Comparison of ENCODE assay signal across 8 mouse cellular contexts in the genomic region with DNA sequence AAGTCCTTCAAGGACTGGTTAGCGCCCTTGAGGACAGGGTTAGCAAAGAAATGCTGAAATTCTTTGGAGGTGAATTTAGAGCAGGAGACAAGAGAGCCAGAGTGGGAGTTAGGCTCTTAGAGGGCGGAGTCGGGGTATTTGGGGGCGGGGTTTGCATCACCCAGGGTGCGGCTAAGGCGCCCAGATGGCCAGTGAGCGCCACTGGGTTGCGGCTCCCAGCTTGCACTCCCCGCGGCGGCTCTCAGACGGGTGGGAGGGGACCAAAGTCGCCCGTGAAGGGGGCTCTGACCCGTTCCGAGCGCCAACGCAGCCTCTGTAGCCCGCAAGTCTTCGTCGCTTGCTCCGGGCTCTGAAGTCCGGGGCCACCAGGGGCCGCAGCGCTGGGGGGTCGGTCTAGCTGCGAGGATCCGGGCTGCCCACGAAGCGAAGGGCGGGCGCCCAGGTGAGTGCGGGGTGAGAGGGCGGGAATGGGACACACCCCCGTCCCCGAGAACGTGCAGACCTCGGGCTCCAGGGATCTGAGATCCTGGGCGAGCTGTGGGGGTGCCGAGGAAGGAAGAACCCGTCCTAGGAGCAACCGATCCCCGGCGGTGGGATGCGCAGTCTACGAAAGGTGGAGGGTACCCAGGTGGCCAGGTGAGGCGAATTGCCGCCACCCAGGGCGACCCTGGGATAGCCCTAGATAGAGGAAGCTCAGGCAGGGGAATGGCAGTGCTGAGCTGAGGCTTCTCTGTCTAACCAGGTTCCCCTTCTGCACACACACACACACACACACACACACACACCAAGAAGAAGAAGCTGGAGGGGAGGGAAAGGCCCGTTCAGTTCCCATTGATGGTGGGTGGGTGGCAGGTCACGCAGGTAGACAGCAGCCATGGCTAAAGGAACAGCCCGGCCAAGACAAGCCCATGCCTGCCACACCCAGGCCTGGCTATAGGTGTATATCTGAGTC. TPM values are rescaled to one million over a fixed set of nuclear protein-coding genes. Genes with fewer than 3 reads are reported as not detected.
A peak's percentile ranks its signal among the peaks of the same experiment; 100 is the strongest.
DNase-seq lines count a peak whose midpoint lies in the region; ATAC-seq and TF ChIP-seq lines count a peak whose summit lies in the region.

A gene (plus strand): TSS at position 156 of the 952 bp plus-strand sequence.

- peak; percentile 67 to 82 for ATAC-seq in hematopoietic stem cell, adult 5-6 weeks (replicated peaks in 1 of 2; ENCODE audit: insufficient read depth in 1 of 2, low FRiP score in 2 of 2, low TSS enrichment in 1 of 2, low read depth in 1 of 2, poor library complexity in 2 of 2, severe bottlenecking in 2 of 2)
- peak; percentile 6; the same call in 1 of the 2 replicates for ATAC-seq in limb, embryonic 11.5 days (ENCODE audit: insufficient number of reproducible peaks, low FRiP score, low TSS enrichment, low read depth)

- H3K27me3 ChIP-seq in CH12.LX (replicated peaks) = peaks cover 79% of the 10 kb centered on the region
- peaks cover 38% of the 10 kb centered on the region for H3K27me3 ChIP-seq in limb, embryonic 11.5 days (ENCODE audit: control insufficient read depth, insufficient read depth, low read length)

- TF ChIP-seq RAD21 in CH12.LX (IDR thresholded peaks at IDR 0.05; ENCODE audit: low read depth, low read length) = no peak

- no peaks in the 10 kb centered on the region for H3K9me3 ChIP-seq in CH12.LX (replicated peaks; ENCODE audit: low read length)
- no peaks in the 10 kb centered on the region for H3K9me3 ChIP-seq in limb, embryonic 11.5 days (ENCODE audit: control insufficient read depth, low read length)

- H3K4me3 ChIP-seq in CH12.LX (replicated peaks in 1 of 3; ENCODE audit: low read depth in 2 of 3, low read length in 2 of 3, poor library complexity in 1 of 3) = no peak within 1 kb of the TSS
- peak within 1 kb of the TSS; percentile 28 for H3K4me3 ChIP-seq in limb, embryonic 11.5 days (ENCODE audit: low read depth, low read length)

- peaks cover 3 to 5% of the 10 kb centered on the region in 2 experiments; a peak in 2 of 4 replicates for H3K4me1 ChIP-seq in CH12.LX (ENCODE audit: control insufficient read depth in 1 of 2, insufficient read depth in 2 of 2)
- H3K4me1 ChIP-seq in limb, embryonic 11.5 days (ENCODE audit: control insufficient read depth, insufficient read depth, low read length) = peaks cover 7% of the 10 kb centered on the region; the same call in 1 of the 2 replicates

- no peak for TF ChIP-seq EP300 in CH12.LX (IDR thresholded peaks at IDR 0.05; ENCODE audit: low read length)

- DNase-seq in CH12.LX (ENCODE audit: extremely low read depth) = no peak
- DNase-seq in adrenal gland, adult 18-20 months (ENCODE audit: low spot score in 2 of 2) = peak; percentile 50 to 59
- DNase-seq in fibroblast of lung, adult 2 months (ENCODE audit: low read depth) = peak; percentile 23
- DNase-seq in limb, embryonic 11.5 days (ENCODE audit: low spot score) = peak; percentile 38
- peak; percentile 35 for DNase-seq in mesoderm, embryonic 11.5 days (ENCODE audit: low read depth, low spot score)
- peak; percentile 73 to 86 for DNase-seq in spleen, postnatal 4 days (ENCODE audit: low spot score in 2 of 2)
- DNase-seq in cerebellum, adult 11 months = no peak

- H3K27ac ChIP-seq in CH12.LX (ENCODE audit: insufficient read depth, low read depth) = no peak within 1 kb of the TSS
- H3K27ac ChIP-seq in limb, embryonic 11.5 days (replicated peaks; ENCODE audit: low read depth, low read length) = no peak within 1 kb of the TSS

- no peak within 1 kb of the TSS for H3K9ac ChIP-seq in CH12.LX (ENCODE audit: insufficient read depth, low read depth)
- H3K9ac ChIP-seq in limb, embryonic 11.5 days (ENCODE audit: low read length) = no peak within 1 kb of the TSS; the same call in 1 of the 2 replicates

- in situ Hi-C loops in CH12.LX (cut with MboI; ENCODE audit: low pct_ligation_motif_present, low pct_unique_long_range_greater_than_20kb, low sequenced_read_pairs) = no loop called here

- peak within 1 kb of the TSS; percentile 33 for H3K4me2 ChIP-seq in CH12.LX (ENCODE audit: insufficient read depth, low read depth, poor library complexity, severe bottlenecking)
- H3K4me2 ChIP-seq in limb, embryonic 11.5 days (ENCODE audit: low read depth, severe bottlenecking) = peak within 1 kb of the TSS; percentile 58

- H3K36me3 ChIP-seq in CH12.LX (replicated peaks in 1 of 2; ENCODE audit: control insufficient read depth in 1 of 2, insufficient read depth in 1 of 2, low read length in 1 of 2) = no peaks in the 10 kb centered on the region
- H3K36me3 ChIP-seq in limb, embryonic 11.5 days (ENCODE audit: control insufficient read depth, insufficient read depth, low read length) = no peaks in the 10 kb centered on the region

- TF ChIP-seq POLR2A in CH12.LX (IDR thresholded peaks at IDR 0.05; ENCODE audit: low read depth, low read length) = no peak

- dilution Hi-C loops in CH12.LX (cut with MboI; ENCODE audit: extremely low pct_ligation_motif_present, extremely low pct_unique_long_range_greater_than_20kb, low sequenced_read_pairs) = no loop called here

- no peaks in the 10 kb centered on the region for H3K79me2 ChIP-seq in CH12.LX (replicated peaks; ENCODE audit: control insufficient read depth, extremely low read depth, insufficient read depth, poor library complexity, severe bottlenecking)

- 2% methylated on average over 50 of the region's 52 CpGs for WGBS in limb, embryonic 11.5 days

- no peak for TF ChIP-seq CTCF in CH12.LX (conservative IDR thresholded peaks at IDR 0.05 in 1 of 2, IDR thresholded peaks at IDR 0.05 in 1 of 2; ENCODE audit: low read depth in 2 of 2, low read length in 2 of 2)

TF ChIP-seq in CH12.LX, 34 proteins besides CTCF, POLR2A, EP300 and RAD21:
- TF ChIP-seq KAT2A (IDR thresholded peaks at IDR 0.05; ENCODE audit: insufficient replicate concordance, low read length) = no peak
- TF ChIP-seq MAFK (IDR thresholded peaks at IDR 0.05; ENCODE audit: insufficient replicate concordance, low read length) = no peak
- TF ChIP-seq MYC (IDR thresholded peaks at IDR 0.05; ENCODE audit: low read depth, low read length) = no peak
- TF ChIP-seq ZC3H11A (IDR thresholded peaks at IDR 0.05; ENCODE audit: low read depth, low read length) = no peak
- TF ChIP-seq JUN (IDR thresholded peaks at IDR 0.05; ENCODE audit: insufficient read depth, low read depth, low read length) = no peak
- no peak for TF ChIP-seq MAX (IDR thresholded peaks at IDR 0.05; ENCODE audit: low read length)
- no peak for TF ChIP-seq CHD1 (IDR thresholded peaks at IDR 0.05; ENCODE audit: low read depth, low read length)
- no peak for TF ChIP-seq ETS1 (conservative IDR thresholded peaks at IDR 0.05; ENCODE audit: low read depth, low read length)

RNA-seq across cellular contexts. Expression of the gene that starts here (rescaled TPM):
- 0.08 and 0.17 TPM in 2 replicates for total RNA-seq in CH12.LX (2012; rRNA removed)
- 0.68 and 0.78 TPM in 2 replicates for total RNA-seq in CH12.LX (2014; rRNA removed)
- 0.60 and 0.63 TPM in 2 replicates for polyA plus RNA-seq in CH12.LX (2012; ENCODE audit: insufficient read length, low read depth)
- 1 to 10 TPM; 3.9 to 4.2 TPM for total RNA-seq in adrenal gland, adult 18-20 months (2021)
- total RNA-seq in hematopoietic stem cell, adult 5-6 weeks (2017) = 9.0 and 26.3 TPM in 2 replicates
- 1.4 TPM in 2 replicates for polyA plus RNA-seq in limb, embryonic 11.5 days (2014; fragmentation: Nextera tagmentation; extraction: Ambion mirVana)

Comparison
In these comparisons a context has a peak if more than half of its experiments do, and no peak if none do; other contexts are left out.
1. DNase-seq: peak in adrenal gland, adult 18-20 months (2 of 2), fibroblast of lung, adult 2 months (single experiment), limb, embryonic 11.5 days (single experiment), mesoderm, embryonic 11.5 days (single experiment) and spleen, postnatal 4 days (2 of 2); none in CH12.LX (single experiment) and cerebellum, adult 11 months (single experiment).